Mouse (Mus musculus) myocyte (in vitro differentiated cells): ENCODE data around the gene Vwc2l.

Experiments
- E2F4 ChIP-seq: IDR thresholded peaks from one replicate; pipeline ENCODE4 v1.6.1; 2011; ENCODE audit warnings: mild to moderate bottlenecking, control low read depth, moderate library complexity; ENCODE audit not compliant: insufficient read depth
- MAX ChIP-seq: IDR thresholded peaks from one replicate; pipeline ENCODE4 v1.6.1; 2011; ENCODE audit warnings: low read depth, mild to moderate bottlenecking, control low read depth
- MYOD1 ChIP-seq, 3 experiments: IDR thresholded peaks; one replicate each; pipeline ENCODE4 v1.6.1; 2011; ENCODE audit warnings: control low read depth in 2 of 3, low read depth in 2 of 3, mild to moderate bottlenecking in 2 of 3, moderate library complexity in 1 of 3; ENCODE audit not compliant: insufficient read length in 2 of 3, control insufficient read depth in 1 of 3
- POLR2A ChIP-seq: IDR thresholded peaks from one replicate; pipeline ENCODE4 v1.6.1; 2011; ENCODE audit warnings: low read depth, mild to moderate bottlenecking, control low read depth, moderate library complexity; ENCODE audit not compliant: insufficient read length
- TCF12 ChIP-seq: IDR thresholded peaks from one replicate; pipeline ENCODE4 v1.6.1; 2011; ENCODE audit warnings: mild to moderate bottlenecking, control low read depth; ENCODE audit not compliant: poor library complexity, insufficient read depth, severe bottlenecking
- TCF3 ChIP-seq: IDR thresholded peaks from one replicate; pipeline ENCODE4 v1.6.1; 2011; ENCODE audit warnings: low read depth, control low read depth; ENCODE audit not compliant: insufficient read length

DNA sequence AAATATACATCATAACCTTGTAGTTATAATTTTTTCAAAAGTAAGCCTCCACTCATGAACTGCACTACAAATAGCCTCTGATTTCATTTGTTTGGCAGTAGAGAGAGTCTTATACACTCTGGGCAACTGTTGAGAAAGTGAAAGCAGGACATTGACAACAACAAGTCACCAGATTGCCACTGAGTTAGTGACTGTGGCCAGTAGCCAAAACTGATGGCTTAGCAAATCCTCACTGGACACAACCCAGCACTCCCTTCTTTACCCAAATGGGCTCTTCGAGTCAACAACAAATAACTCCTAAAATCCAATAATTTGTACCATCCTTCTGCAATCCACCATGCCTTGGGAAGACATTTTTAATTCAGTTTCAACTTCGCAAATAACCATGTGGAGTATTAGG, 155.0 kb downstream of the Vwc2l start:
- TF ChIP-seq POLR2A = no peak
- TF ChIP-seq TCF12 = no peak
- TF ChIP-seq E2F4 = no peak
- no peak for TF ChIP-seq TCF3
- no peak for TF ChIP-seq MAX
- no peak for TF ChIP-seq MYOD1 (IDR thresholded peaks at IDR 0.05; ENCODE audit: control insufficient read depth in 1 of 3, insufficient read length in 2 of 3, low read depth in 2 of 3)
